Mouse (Mus musculus): Measurements from ENCODE around the gene Cfap157. TPM values are rescaled to one million over a fixed set of nuclear protein-coding genes. Genes with fewer than 3 reads are reported as not detected.
A peak's percentile ranks its signal among the peaks of the same experiment; 100 is the strongest.

Cfap157 gene
- polyA plus RNA-seq, 1 experiment from 2014 or later, result 1.3 TPM

GRCm38 (mm10) chr2:32816497-32816896 is 32.3 kb upstream of the Cfap157 start:
- H3K36me3 ChIP-seq, result peaks cover 8% of the 10 kb centered on the region; the same call in 1 of the 2 replicates
- no peaks in the 10 kb centered on the region for H3K27me3 ChIP-seq (ENCODE audit: low read depth, poor library complexity, severe bottlenecking)
- DNase-seq (ENCODE audit: low spot score), result no peak
- 96% methylated on average over 2 of the region's 2 CpGs for WGBS
- no peaks in the 10 kb centered on the region for H3K9me3 ChIP-seq (replicated peaks)
- no peak overlapping the region for H3K27ac ChIP-seq
- H3K4me3 ChIP-seq, result no peak overlapping the region
- H3K4me1 ChIP-seq, result peaks cover 21% of the 10 kb centered on the region

- no peak for DNase-seq (ENCODE audit: low spot score)
- Histone ChIP-seq H3K9me3 (replicated peaks) (no peaks in the 10 kb centered on the region), H3K4me3 (no peak overlapping the region), H3K36me3 (peaks cover 23% of the 10 kb centered on the region), H3K27me3 (ENCODE audit: low read depth, poor library complexity, severe bottlenecking) (no peaks in the 10 kb centered on the region), H3K4me1 (peaks cover 22% of the 10 kb centered on the region), H3K27ac (no peak overlapping the region)
- 90% methylated on average over 8 of the region's 8 CpGs for WGBS
Measured at GRCm38 (mm10) chr2:32811959-32812358, 27.7 kb upstream of the Cfap157 start.

- no peak for DNase-seq (ENCODE audit: low spot score)
- no peaks in the 10 kb centered on the region for H3K27me3 ChIP-seq (ENCODE audit: low read depth, poor library complexity, severe bottlenecking)
Measured at GRCm38 (mm10) chr2:32808816-32809566, 24.8 kb upstream of the Cfap157 start.

GRCm38 (mm10) chr2:32798251-32798962 is 14.2 kb upstream of the Cfap157 start:
- Histone ChIP-seq H3K4me1 (0 out of 2 replicates have a peak, but pooled peaks cover 9% of the 10 kb centered on the region), H3K36me3 (peaks cover 40% of the 10 kb centered on the region), H3K4me3 (no peak overlapping the region), H3K27ac (0 out of 2 replicates have a peak overlapping the region, but pooled peaks have one; percentile 26), H3K27me3 (ENCODE audit: low read depth, poor library complexity, severe bottlenecking) (no peaks in the 10 kb centered on the region), H3K9me3 (replicated peaks) (no peaks in the 10 kb centered on the region)
- WGBS, result 66% methylated on average over 10 of the region's 10 CpGs
- no peak for DNase-seq (ENCODE audit: low spot score)

More at GRCm38 (mm10) chr2:32808816-32809566, 24.8 kb upstream of the Cfap157 start:
- H3K9me3 ChIP-seq (replicated peaks), result no peaks in the 10 kb centered on the region
- peaks cover 28% of the 10 kb centered on the region for H3K4me1 ChIP-seq
- H3K36me3 ChIP-seq, result peaks cover 25% of the 10 kb centered on the region
- 89% methylated on average over 14 of the region's 14 CpGs for WGBS
- no peak overlapping the region for H3K4me3 ChIP-seq
- no peak overlapping the region for H3K27ac ChIP-seq

- H3K27ac ChIP-seq, result no peak overlapping the region
- 0 out of 2 replicates have a peak, but pooled peaks cover 9% of the 10 kb centered on the region for H3K4me1 ChIP-seq
- H3K36me3 ChIP-seq, result peaks cover 37% of the 10 kb centered on the region
- no peaks in the 10 kb centered on the region for H3K9me3 ChIP-seq (replicated peaks)
- 89% methylated on average over 13 of the region's 13 CpGs for WGBS
- no peaks in the 10 kb centered on the region for H3K27me3 ChIP-seq (ENCODE audit: low read depth, poor library complexity, severe bottlenecking)
- DNase-seq (ENCODE audit: low spot score), result no peak
- H3K4me3 ChIP-seq, result no peak overlapping the region
Measured at GRCm38 (mm10) chr2:32795748-32796418, 11.7 kb upstream of the Cfap157 start.

GRCm38 (mm10) chr2:32791297-32791696 is 7.1 kb upstream of the Cfap157 start:
- H3K36me3 ChIP-seq, result peaks cover 13% of the 10 kb centered on the region
- no peaks in the 10 kb centered on the region for H3K27me3 ChIP-seq (ENCODE audit: low read depth, poor library complexity, severe bottlenecking)
- H3K4me3 ChIP-seq, result no peak overlapping the region
- WGBS, result 92% methylated on average over 6 of the region's 6 CpGs
- H3K9me3 ChIP-seq (replicated peaks), result no peaks in the 10 kb centered on the region
- no peak overlapping the region for H3K27ac ChIP-seq
- 0 out of 2 replicates have a peak, but pooled peaks cover 3% of the 10 kb centered on the region for H3K4me1 ChIP-seq
- DNase-seq (ENCODE audit: low spot score), result no peak

GRCm38 (mm10) chr2:32788581-32788980 is 4.4 kb upstream of the Cfap157 start:
- Histone ChIP-seq H3K4me1 (peaks cover 13% of the 10 kb centered on the region), H3K36me3 (peaks cover under 1% of the 10 kb centered on the region; the same call in 1 of the 2 replicates), H3K27ac (no peak overlapping the region), H3K4me3 (no peak overlapping the region), H3K27me3 (ENCODE audit: low read depth, poor library complexity, severe bottlenecking) (no peaks in the 10 kb centered on the region), H3K9me3 (replicated peaks) (no peaks in the 10 kb centered on the region)
- 55% methylated on average over 2 of the region's 2 CpGs for WGBS
- no peak for DNase-seq (ENCODE audit: low spot score)

- DNase-seq (ENCODE audit: low spot score), result no peak
- no peak overlapping the region for H3K27ac ChIP-seq
- H3K4me1 ChIP-seq, result peaks cover 14% of the 10 kb centered on the region
- WGBS, result 60% methylated on average over 6 of the region's 6 CpGs
- no peaks in the 10 kb centered on the region for H3K27me3 ChIP-seq (ENCODE audit: low read depth, poor library complexity, severe bottlenecking)
- no peak overlapping the region for H3K4me3 ChIP-seq
- H3K36me3 ChIP-seq, result no peaks in the 10 kb centered on the region
- H3K9me3 ChIP-seq (replicated peaks), result no peaks in the 10 kb centered on the region
Measured at GRCm38 (mm10) chr2:32787176-32787575, 2.9 kb upstream of the Cfap157 start.

GRCm38 (mm10) chr2:32781710-32782109 is 2.5 kb downstream of the Cfap157 start:
- H3K4me1 ChIP-seq, result peaks cover 15% of the 10 kb centered on the region
- H3K27ac ChIP-seq, result no peak overlapping the region
- 74% methylated on average over 6 of the region's 6 CpGs for WGBS
- H3K9me3 ChIP-seq (replicated peaks), result no peaks in the 10 kb centered on the region
- H3K36me3 ChIP-seq, result no peaks in the 10 kb centered on the region
- H3K27me3 ChIP-seq (ENCODE audit: low read depth, poor library complexity, severe bottlenecking), result peaks cover 6% of the 10 kb centered on the region
- no peak for DNase-seq (ENCODE audit: low spot score)
- no peak overlapping the region for H3K4me3 ChIP-seq

GRCm38 (mm10) chr2:32779714-32780113 is 4.5 kb downstream of the Cfap157 start:
- Histone ChIP-seq H3K36me3 (no peaks in the 10 kb centered on the region), H3K4me1 (peaks cover 33% of the 10 kb centered on the region), H3K9me3 (replicated peaks) (no peaks in the 10 kb centered on the region), H3K4me3 (no peak overlapping the region), H3K27me3 (ENCODE audit: low read depth, poor library complexity, severe bottlenecking) (peaks cover 13% of the 10 kb centered on the region), H3K27ac (no peak overlapping the region)
- DNase-seq (ENCODE audit: low spot score), result no peak
- whole genome bisulfite sequencing, result 90% methylated on average over 6 of the region's 6 CpGs

- Histone ChIP-seq H3K27me3 (ENCODE audit: low read depth, poor library complexity, severe bottlenecking) (peaks cover 13% of the 10 kb centered on the region), H3K36me3 (no peaks in the 10 kb centered on the region), H3K27ac (no peak overlapping the region), H3K9me3 (replicated peaks) (no peaks in the 10 kb centered on the region), H3K4me1 (peaks cover 31% of the 10 kb centered on the region), H3K4me3 (no peak overlapping the region)
- WGBS, result 17% methylated on average over 8 of the region's 8 CpGs
- DNase-seq (ENCODE audit: low spot score), result peak; percentile 73
Measured at GRCm38 (mm10) chr2:32779131-32779530, 5.1 kb downstream of the Cfap157 start.

GRCm38 (mm10) chr2:32778081-32778480 is 6.1 kb downstream of the Cfap157 start:
- WGBS, result 88% methylated on average over 6 of the region's 6 CpGs
- peaks cover 24% of the 10 kb centered on the region for H3K4me1 ChIP-seq
- H3K27ac ChIP-seq, result no peak overlapping the region
- DNase-seq (ENCODE audit: low spot score), result no peak
- H3K27me3 ChIP-seq (ENCODE audit: low read depth, poor library complexity, severe bottlenecking), result peaks cover 13% of the 10 kb centered on the region
- H3K9me3 ChIP-seq (replicated peaks), result no peaks in the 10 kb centered on the region
- H3K4me3 ChIP-seq, result no peak overlapping the region
- no peaks in the 10 kb centered on the region for H3K36me3 ChIP-seq

- H3K27ac ChIP-seq, result no peak overlapping the region
- peak; percentile 40 for DNase-seq (ENCODE audit: low spot score)
- H3K4me1 ChIP-seq, result peaks cover 31% of the 10 kb centered on the region
- no peaks in the 10 kb centered on the region for H3K9me3 ChIP-seq (replicated peaks)
- peak overlapping the region; percentile 66 for H3K4me3 ChIP-seq
- whole genome bisulfite sequencing, result 20% methylated on average over 22 of the region's 22 CpGs
- peaks cover 13% of the 10 kb centered on the region for H3K27me3 ChIP-seq (ENCODE audit: low read depth, poor library complexity, severe bottlenecking)
- H3K36me3 ChIP-seq, result no peaks in the 10 kb centered on the region
Measured at GRCm38 (mm10) chr2:32776192-32776591, 8.0 kb downstream of the Cfap157 start.
